Mouse (Mus musculus) T-helper 17 cell (primary cell): ENCODE measurements at regions not wholly inside any gene's neighbourhood (a gene's known extent, or its start where the extent isn't known, plus 50 kb on each side); places are given as distances from the start of the nearest gene placed in this dataset.

ENCODE experiments used
- in situ Hi-C, 2 experiments: fragments of 300-600 bp; cut with MboI, MseI; formaldehyde crosslinking; loops; 1 replicate in 1 of 2; 2 replicates in 1 of 2; pipeline ENCODE4 v1.15.1; 2025; ENCODE audit warnings: high pct_unique_total_duplicates in 2 of 2

DNA sequence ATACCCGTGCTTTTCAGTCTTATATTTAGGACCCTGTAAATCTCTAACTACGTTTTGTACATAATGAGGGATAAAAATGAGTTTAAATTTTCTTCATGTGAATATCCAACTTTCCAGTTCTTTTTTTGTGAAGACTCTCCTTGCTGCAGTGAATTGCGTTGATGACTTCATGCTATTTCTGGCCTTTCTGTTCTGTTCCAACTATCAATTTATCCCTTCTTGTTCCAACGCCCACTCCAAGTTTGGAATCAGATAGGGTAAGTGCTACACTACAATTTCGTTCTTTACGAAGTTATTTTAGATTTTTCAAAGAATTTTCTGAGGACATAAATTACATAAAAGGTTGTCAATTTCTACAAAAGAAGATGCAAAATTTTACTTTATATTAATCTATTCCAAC is 1481.7 kb upstream of the Jmjd1c start:
- in situ Hi-C loops, result loop anchor here in 1 of 2 experiments (10.0 kb wide), 1 partner anchor 1461 kb away; no protein-coding TSS in a partner anchor
